Mouse (Mus musculus): ENCODE results near the gene Zfp369. TPM values are rescaled to one million over a fixed set of nuclear protein-coding genes. Genes with fewer than 3 reads are reported as not detected.
"Not testable (repeated sequence)": the region's sequence is repeated elsewhere in the genome, so short reads cannot be mapped to it uniquely, and the experiment has no call there.

Gene Zfp369
- total RNA-seq (2015), result 29.4 and 32.7 TPM in 2 replicates
- total RNA-seq (2017), result 45.5 and 53.2 TPM in 2 replicates

DNA sequence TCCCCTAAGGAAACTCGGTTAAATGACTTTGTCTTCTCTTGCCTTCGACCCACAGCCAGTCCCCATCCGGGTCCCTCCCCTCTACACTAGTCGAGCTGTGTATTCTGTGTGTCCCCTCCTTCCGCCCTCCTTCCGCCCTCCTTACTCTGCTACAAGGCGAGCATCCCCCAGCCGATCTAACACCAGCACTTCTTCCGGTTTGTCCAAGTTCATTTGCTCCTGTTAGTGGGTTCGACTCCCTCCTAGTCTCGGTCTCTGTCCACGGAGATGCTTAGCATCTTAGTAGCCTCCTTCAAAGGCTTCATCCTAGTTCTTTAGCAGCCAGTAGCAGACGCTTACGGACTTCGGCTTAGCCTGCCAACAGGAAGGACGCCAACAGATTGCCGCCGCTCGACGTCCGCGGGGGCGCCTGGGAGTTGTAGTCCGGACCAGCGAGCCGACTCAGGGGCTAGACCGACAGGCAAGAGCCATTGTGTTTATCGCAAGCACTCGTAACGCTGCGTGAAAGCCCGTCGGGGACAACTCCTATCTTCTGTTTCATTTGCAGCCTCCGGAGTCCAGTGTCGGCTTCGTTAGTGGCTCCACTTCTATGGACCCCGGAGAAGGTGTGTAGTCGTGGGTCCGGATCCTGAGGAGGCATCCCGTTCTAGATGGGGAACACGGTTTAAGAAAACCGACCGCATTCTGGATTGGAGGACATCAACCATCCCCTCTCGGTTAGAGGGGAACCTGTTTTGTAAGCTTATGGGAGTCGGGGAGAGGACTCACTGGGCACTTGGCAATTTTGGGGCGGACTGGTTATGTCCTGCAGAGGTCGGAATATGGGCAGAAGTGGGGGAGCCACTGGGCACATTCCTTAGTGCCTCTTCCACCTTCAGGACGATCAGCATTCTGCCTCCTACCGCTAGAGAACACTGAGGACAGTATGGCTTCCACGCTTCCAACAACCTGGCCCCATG, at the start of gene Zfp369:
TSS of gene Zfp369 (plus strand) at position 432 of the 959 bp plus-strand sequence.
- peak; percentile 89 for ATAC-seq (replicated peaks; ENCODE audit: poor library complexity)

DNA sequence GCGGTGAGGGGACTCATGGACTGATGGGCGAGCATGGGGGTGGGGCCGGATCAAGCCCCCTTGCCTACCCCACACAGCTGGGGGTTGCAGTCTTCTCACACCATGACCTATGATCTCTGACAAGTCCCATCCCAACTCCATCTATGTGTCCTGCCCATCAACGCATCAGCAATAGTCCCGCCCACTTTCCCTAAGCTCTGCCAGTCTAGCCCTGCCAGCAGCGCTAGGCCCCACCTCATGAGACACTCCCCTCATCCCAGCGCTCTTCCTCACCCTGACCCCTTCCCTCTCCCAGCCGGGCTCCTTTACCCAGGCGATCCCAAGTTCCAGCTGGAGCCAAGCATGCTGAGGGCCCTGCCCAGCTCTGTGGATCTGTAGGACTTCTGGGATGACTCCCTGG, 41.4 kb upstream of the Zfp369 start:
- no peak for ATAC-seq (replicated peaks; ENCODE audit: poor library complexity)

DNA sequence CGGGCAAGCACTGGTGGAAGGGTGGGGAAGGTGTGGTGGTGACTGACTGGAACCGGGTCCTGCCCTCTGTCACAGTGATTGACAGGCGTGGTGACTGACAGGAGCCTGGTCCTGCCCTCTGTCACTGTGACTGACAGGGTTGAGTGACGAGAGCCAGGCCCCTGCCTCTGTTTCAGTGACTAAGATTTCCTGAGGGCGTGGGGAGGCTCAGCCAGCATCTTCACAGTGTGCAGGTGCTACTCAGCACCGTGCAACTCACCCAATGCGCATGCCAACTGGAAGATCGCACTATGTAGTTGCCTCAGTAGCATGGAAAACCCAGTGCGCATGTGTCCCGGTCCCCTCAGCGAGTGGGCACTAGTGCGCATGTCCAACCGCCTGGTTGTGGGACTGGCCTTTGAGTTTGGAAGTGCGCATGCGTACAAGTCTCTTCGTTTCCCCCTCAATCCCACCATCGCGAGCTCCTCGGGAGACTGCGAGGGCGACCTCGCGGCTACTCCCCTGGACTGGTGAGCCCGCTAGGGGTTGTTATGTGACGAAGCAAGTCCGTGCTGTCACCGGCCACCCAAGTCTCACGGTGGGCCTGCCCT, 38.0 kb upstream of the Zfp369 start:
- ATAC-seq (replicated peaks; ENCODE audit: poor library complexity), result peak; percentile 54

DNA sequence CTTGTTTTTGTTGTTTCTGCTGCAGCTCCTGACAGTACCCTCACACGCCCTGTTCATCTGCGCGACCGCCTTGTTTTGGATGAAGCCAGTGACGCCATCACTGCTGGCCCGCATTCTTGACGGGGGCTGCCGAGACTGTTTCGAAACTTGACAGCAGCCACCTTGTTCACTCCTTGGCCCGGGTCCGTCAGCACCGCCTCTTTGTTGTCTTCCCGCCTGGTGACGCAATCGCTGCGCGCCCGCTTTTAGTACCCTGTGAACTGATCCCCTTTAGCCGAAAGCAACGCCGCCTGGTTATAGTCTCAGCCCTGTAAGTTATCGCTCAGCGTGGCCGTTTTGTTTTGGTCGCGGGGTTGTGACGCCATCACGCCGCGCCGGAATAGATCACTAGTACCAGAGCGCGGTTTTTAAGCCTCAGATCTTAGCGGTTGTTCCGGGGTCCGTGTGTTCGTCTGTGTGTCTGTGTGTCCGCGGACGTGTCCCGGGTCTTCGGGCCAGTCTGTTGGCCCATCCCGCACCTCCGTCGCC, 37.5 kb upstream of the Zfp369 start:
- ATAC-seq (replicated peaks; ENCODE audit: poor library complexity), result peak; percentile 64

DNA sequence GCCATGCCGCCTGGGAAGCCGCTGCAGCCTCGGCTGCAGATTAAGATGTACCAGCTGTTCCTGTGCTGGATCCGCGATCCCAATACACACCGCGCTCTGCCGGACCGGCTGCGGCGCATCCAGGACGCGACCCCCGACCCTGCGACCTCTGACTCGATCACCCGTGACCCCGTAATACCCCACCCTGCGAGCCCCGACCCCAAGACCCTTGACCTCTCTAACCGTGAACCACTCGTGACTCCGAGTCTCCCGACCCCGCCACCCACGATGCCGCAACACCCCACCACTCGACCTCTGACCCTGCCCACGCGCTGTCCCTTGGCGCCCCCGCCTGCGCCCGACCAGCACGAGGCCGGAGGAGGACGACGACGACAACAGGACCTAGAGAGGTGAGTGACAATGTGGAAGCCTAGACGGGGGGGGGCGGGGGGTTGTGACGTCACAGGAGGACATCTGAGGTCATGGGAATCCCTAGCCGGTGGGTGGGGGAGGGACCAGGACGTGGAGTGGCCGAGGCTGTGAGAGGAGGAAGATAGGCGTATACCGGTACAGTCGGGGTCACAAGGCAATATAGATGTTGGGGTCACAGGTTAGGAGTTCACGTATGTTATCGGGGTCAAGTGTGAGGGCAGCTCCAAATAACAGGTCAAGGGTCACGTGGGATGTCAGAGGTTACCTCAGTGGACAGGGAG, 36.8 kb upstream of the Zfp369 start:
- peak; percentile 29 for ATAC-seq (replicated peaks; ENCODE audit: poor library complexity)

DNA sequence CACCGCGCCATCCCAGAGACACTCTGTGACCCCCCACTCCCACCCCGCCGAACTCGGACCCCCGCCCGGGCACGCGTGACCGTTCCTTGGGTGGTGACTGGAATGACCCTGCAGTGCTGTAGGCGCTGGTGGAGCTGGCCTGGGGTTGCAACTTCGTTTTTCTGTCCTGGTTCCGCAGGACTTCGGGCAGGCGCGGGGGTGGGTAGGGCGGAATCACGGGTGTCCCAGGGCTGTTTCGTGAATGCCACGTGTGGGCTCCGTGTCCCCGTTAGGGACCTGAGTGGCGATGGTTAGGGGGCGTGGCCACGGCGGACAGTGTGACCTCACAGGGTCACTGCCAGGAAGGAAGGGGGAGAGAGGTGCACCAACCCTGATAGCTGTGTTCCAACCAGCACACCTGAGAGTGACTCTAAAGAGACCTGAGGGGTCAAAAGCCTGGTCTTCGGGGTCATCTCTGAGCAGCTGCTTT, 36.3 kb upstream of the Zfp369 start:
- ATAC-seq (replicated peaks; ENCODE audit: poor library complexity), result no peak

DNA sequence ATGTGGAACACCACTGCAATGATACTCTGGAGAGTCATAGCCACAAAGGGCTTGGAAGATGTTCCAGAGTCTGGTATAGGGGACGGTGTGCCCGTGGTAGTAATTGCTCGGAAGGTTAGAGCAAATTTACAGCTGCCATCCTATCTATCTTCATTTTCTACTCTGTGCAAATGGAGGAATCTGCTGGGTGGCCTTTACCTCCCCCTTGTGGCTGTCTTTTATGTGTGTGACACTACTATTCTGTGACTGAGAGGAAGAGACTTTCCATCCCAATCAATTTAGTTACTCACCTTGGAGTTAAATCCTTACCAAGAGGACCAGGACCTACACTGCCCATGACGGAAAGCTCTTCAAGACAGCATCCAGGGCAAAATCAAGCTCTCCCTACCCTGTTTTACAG, 35.3 kb upstream of the Zfp369 start:
- ATAC-seq (replicated peaks; ENCODE audit: poor library complexity), result no peak

DNA sequence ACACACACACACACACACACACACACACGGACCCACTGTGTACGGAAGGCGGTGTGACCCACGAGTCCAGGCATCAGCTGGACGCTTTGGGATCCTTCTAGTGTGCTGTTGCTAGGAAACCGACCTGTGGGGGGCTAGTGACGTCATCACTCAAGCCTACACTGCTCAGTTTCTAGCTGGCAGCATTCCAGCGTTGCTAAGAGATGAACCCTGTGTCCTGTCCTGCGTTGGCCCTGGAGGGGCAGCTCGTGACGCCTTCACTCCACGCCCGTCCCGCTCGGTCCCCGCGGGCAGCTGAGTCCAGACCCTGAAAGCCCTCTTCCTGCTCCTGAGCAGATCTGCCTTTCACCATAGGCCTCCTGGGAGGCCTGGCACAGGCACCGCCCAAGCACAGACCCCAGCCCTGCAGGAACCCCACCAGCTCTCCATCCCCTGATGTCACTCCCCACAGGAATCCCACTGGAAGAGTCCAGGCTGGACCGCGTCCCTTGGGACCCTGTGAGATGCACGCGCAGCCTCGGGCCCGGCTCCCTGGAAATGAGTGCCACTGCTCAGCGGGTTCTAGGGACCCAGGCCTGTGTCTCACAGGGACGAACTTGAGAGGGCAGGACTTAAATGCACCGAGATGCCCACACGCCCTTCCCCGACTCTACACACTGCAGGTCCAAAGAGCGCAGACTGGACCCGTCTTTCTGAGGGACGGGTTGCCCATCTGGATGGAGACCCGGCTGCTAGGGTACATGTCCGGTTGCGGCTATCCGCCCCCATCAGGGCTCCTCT, 20.2 kb upstream of the Zfp369 start:
- peak; percentile 24 for ATAC-seq (replicated peaks; ENCODE audit: poor library complexity)

DNA sequence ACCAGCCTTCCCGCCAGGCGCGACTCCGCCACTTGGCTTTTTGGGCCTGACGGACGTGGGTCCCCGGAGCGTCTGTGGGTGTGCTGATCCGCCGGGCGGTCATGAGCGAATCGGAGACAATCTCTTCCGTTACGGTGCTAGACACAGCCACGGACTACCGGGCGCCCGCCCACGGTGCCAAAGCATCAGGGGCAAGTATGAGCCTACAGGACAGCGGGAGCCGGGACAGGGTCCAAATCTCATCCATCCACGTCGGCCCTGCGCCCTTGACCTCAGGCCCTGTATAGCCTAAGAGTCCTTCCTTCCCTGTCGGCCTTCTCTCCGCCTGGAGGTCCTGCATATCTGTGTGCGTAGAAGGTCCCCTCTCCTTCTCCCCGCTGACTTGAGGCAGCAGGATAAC, 19.4 kb upstream of the Zfp369 start, which contains the start of gene Gm10775:
TSS of gene Gm10775 (plus strand) at position 301 of the 400 bp plus-strand sequence.
- ATAC-seq (replicated peaks; ENCODE audit: poor library complexity), result 0 out of 2 replicates have a peak, but pooled peaks have one; percentile 11

DNA sequence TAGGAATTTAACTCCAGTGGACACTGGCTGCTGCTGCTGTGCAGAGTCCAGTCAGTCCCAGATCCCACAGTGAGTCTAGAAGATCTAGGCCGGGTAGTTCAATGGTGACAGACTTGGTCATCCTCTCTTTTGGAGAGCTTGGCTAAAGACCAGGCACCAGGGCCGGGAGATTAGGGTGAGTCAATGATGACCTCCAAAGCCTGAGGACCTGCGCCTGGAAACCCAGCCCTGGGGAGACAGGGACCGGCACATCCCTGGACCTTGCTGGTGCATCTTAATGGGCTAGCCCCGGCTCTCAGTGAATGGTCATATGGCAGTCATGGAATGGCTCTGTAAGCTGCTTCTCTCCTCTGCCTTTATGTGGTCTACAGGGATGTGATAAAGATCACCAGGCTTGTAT, 16.5 kb upstream of the Zfp369 start:
- ATAC-seq (replicated peaks; ENCODE audit: poor library complexity), result no peak

DNA sequence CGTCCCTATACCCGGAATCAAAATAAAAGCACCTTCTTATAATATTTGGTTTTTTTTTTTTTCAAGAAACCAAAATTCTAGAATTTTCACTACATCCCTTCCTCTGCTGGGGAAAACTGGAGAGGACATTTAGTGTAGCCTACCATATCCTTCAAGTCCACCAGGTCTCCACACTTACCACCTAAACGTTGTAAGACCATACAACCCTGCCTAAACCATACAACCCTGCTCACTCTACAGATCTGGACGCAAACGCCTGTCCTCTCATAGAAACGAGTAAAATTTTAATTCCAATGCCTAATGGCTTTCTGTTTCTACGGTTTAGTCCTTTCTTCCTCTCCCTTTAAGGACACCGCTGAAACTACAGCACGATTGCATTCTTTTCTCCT, 626 bp upstream of the Zfp369 start:
- ATAC-seq (replicated peaks; ENCODE audit: poor library complexity), result peak; percentile 11; the same call in 1 of the 2 replicates

DNA sequence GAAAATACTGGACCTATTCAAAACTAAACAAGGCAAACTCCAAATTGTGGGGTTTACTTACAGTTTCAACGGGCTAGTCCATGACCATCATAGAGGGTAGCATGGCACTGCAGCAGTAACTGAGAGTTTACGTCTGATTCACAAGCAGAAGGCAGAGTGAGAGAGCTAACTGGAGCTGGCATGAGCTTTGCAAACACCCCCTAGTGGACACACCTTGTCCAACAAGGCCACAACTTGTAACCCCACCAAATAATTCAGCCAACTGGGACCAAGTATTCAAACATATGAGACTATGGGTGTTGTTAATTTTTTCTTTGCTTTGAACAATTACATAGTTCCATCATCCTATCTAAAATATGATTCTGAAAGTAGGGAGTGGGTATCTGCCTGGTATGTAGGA, 8.2 kb downstream of the Zfp369 start:
- 0 out of 2 replicates have a peak, but pooled peaks have one; percentile 44 for ATAC-seq (replicated peaks; ENCODE audit: poor library complexity)

DNA sequence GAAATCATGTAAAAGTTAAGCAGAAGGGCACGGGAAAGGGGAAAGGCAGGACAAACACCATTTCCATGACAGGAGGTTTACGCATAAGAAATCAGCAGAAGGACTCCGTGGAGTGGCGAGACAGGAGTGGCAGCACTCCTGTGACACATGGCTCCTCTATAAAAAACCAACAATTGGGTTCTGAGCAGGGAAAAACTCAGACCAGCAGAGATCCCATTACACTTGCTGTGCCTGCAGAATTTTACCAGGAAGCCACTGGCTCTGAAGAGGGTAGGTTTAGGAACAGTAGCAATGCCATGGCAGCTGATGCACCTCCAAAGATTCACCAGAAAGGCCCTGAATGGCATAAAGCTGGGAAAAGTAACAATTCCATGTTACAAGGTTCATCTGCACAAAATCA, 17.7 kb downstream of the Zfp369 start:
- no peak for ATAC-seq (replicated peaks; ENCODE audit: poor library complexity)

DNA sequence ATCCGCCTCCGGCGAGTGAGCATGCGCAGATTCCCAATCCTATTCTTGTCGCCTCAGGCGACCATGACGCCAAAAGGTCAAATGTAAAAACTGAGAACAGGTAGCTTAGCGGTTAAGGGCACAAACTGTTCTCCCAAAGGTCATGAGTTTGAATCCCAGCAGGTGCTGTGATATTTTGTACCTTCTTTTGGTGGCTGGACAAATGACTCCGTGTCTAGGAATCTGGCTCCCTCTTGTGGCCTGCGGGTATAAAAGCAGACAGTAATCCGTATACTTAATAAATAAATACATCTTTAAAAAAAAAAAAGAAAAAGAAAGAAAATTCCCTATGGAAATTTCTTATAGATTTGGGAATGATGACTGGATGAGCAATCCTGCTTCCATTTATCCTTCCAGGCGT, 32.2 kb downstream of the Zfp369 start:
- peak; percentile 72; the same call in 1 of the 2 replicates for ATAC-seq (replicated peaks; ENCODE audit: poor library complexity)

DNA sequence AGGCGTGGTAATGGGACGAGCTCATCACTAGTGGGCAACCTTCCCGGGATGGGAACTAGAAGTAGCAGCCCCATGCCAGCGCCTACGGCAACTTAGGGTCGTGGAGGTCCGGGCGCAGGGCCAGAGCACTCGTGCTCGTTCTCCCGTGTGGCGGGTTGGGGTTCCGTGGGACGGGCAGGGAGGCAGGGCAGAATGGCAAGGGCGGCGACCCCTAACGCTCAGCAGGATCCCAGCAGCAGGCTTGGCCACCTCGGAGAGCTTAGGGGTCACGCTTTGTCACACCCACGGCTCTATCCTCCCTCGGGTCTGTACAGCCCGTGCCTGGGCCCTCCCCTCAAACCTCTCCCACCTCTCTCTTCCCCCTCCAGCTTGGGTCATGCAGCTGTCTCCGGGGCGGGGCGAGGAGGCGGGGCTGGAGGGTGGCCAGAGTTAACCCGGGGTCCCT, 32.7 kb downstream of the Zfp369 start:
- ATAC-seq (replicated peaks; ENCODE audit: poor library complexity), result peak; percentile 64

DNA sequence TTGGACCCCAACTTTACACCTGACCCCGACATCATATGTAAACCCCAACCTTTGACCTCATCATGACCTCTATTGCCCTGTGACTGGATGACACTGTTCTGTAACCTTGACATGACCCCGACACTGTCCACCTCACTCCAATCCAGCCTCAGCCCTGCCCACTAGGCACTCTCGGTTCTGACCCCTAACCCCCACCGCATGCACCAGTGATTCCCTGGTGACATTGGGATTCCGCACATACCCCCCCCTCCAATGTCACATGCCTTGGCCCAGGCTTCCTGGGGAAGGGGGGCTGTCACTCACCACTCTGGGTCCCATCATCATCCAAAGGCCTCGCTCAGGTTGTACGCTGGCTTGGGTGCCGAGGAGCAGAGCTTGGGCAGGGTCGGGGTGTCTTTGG, 33.2 kb downstream of the Zfp369 start:
- no peak for ATAC-seq (replicated peaks; ENCODE audit: poor library complexity)

DNA sequence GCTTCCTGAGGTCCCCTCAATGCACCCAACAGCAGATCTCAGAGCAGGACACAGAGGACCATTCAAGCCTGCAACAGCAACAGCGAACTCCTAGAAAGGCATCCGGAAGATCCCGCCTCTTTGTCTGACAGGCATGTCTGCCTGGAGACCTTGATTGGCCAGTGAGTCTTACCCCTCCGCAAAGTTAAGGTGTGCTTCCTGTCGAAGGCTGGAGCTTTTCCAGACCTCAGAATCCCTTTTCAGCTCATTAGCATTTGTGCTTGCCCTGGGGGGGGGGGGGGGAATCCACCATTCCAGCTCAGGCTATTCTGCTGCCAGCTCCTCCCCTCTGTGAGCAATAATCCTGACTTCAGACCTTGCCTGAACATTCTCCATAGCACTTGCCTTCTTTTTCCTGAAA, 69.9 kb downstream of the Zfp369 start:
- not testable (repeated sequence) for ATAC-seq (replicated peaks; ENCODE audit: poor library complexity)

DNA sequence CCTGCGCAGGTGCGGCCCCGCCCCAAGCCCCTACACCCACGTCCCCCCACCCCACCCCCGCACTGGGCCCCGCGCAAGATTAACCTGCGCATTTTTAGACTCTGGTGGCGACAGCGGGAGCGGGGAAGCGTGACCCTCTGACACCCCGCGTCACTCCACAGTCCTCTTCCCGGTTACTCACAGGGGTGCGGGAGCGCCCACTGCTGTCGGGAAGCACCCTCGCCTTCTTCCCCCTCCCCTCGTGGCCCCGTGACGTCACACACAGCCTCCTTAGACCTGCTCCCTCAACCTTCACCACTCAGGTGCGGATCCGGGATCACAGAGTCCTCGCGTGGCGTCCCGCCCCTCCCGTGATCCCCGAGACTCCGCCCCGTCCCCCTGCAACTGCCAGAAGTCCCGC, 73.2 kb downstream of the Zfp369 start:
- not testable (repeated sequence) for ATAC-seq (replicated peaks; ENCODE audit: poor library complexity)

Data from megakaryocyte progenitor cell, adult 5-6 weeks (primary cell).